ENCODE assay signal across 16 mouse cellular contexts in genomic region chr14:97557888-97558287, GRCm38 (mm10).
DNase-seq lines count a peak whose midpoint lies in the region; ATAC-seq and TF ChIP-seq lines count a peak whose summit lies in the region.
"Had no signal": no experiment of that assay in that cellular context is flagged by ENCODE, and none has a peak within 500 bp of the region (broad histone marks: within the 10 kb centered on the region; RNA-seq: fewer than 3 reads in every experiment).

No protein-coding gene starts in this region.

- peaks cover 2% of the 10 kb centered on the region for H3K4me1 ChIP-seq in heart, adult 2 months (ENCODE audit: control insufficient read depth, insufficient read depth, low read length)
- no peaks in the 10 kb centered on the region for H3K4me1 ChIP-seq in heart, embryonic 12.5 days (replicated peaks)
- H3K4me1 ChIP-seq in stomach, postnatal 0 days (replicated peaks; ENCODE audit: control insufficient read depth, insufficient read depth), result no peaks in the 10 kb centered on the region
- H3K4me1 ChIP-seq: embryonic facial prominence, embryonic 13.5 days; heart, embryonic 15.5 days had no signal

- no peaks in the 10 kb centered on the region for H3K27me3 ChIP-seq in heart, adult 2 months (ENCODE audit: control insufficient read depth, insufficient read depth, low read length)
- no peaks in the 10 kb centered on the region for H3K27me3 ChIP-seq in heart, embryonic 12.5 days (replicated peaks)
- no peaks in the 10 kb centered on the region for H3K27me3 ChIP-seq in stomach, postnatal 0 days (ENCODE audit: control insufficient read depth, insufficient read depth, low read length)
- H3K27me3 ChIP-seq: embryonic facial prominence, embryonic 13.5 days; heart, embryonic 15.5 days; midbrain, embryonic 12.5 days had no signal

- H3K79me2 ChIP-seq in heart, adult 2 months (replicated peaks; ENCODE audit: control insufficient read depth, insufficient read depth, low read length), result no peaks in the 10 kb centered on the region

- H3K9me3 ChIP-seq in heart, embryonic 12.5 days (replicated peaks), result no peaks in the 10 kb centered on the region
- no peaks in the 10 kb centered on the region for H3K9me3 ChIP-seq in stomach, postnatal 0 days (ENCODE audit: control insufficient read depth, low read length)
- H3K9me3 ChIP-seq: embryonic facial prominence, embryonic 13.5 days; heart, embryonic 15.5 days; midbrain, embryonic 12.5 days had no signal

- no peak for TF ChIP-seq POLR2A in heart, adult 2 months (IDR thresholded peaks at IDR 0.05; ENCODE audit: insufficient read depth, low read depth, low read length)

- no peak for TF ChIP-seq EP300 in heart, adult 2 months (IDR thresholded peaks at IDR 0.05; ENCODE audit: insufficient read depth, low read depth, low read length)
- TF ChIP-seq EP300 in stomach, postnatal 0 days (optimal IDR thresholded peaks at IDR 0.05), result no peak

- ATAC-seq in heart, embryonic 12.5 days (ENCODE audit: insufficient number of reproducible peaks, low FRiP score), result no peak
- ATAC-seq in stomach, postnatal 0 days (ENCODE audit: low FRiP score, low TSS enrichment), result no peak
- ATAC-seq in cerebellum, adult (ENCODE audit: insufficient number of reproducible peaks, low FRiP score, low TSS enrichment), result no peak

- H3K36me3 ChIP-seq in heart, adult 2 months (ENCODE audit: control insufficient read depth, insufficient read depth, low read length), result peaks cover 2% of the 10 kb centered on the region; the same call in 1 of the 2 replicates
- no peaks in the 10 kb centered on the region for H3K36me3 ChIP-seq in heart, embryonic 12.5 days
- H3K36me3 ChIP-seq in stomach, postnatal 0 days (ENCODE audit: control insufficient read depth, insufficient read depth, low read length), result no peaks in the 10 kb centered on the region
- H3K36me3 ChIP-seq: embryonic facial prominence, embryonic 13.5 days; heart, embryonic 15.5 days; midbrain, embryonic 12.5 days had no signal

- intact Hi-C loops in heart, adult 2 months (cut with DNase I), result loop anchor here (2.0 to 5.0 kb wide), 2 partner anchors 31 to 226 kb away; no protein-coding TSS in a partner anchor

- H3K4me2 ChIP-seq in heart, embryonic 12.5 days, result no peak overlapping the region
- no peak overlapping the region for H3K4me2 ChIP-seq in stomach, postnatal 0 days (replicated peaks; ENCODE audit: low read depth)
- H3K4me2 ChIP-seq: embryonic facial prominence, embryonic 13.5 days; heart, embryonic 15.5 days; hindbrain, embryonic 14.5 days; liver, embryonic 11.5 days; midbrain, embryonic 12.5 days had no signal

- H3K9ac ChIP-seq in heart, adult 2 months (ENCODE audit: low read depth, low read length), result no peak overlapping the region
- H3K9ac ChIP-seq in heart, embryonic 12.5 days, result no peak overlapping the region
- no peak overlapping the region for H3K9ac ChIP-seq in stomach, postnatal 0 days (ENCODE audit: low read length)
- H3K9ac ChIP-seq: embryonic facial prominence, embryonic 13.5 days; heart, embryonic 15.5 days; hindbrain, embryonic 14.5 days; midbrain, embryonic 12.5 days had no signal

- peak overlapping the region; percentile 76; the same call in 1 of the 2 replicates for H3K27ac ChIP-seq in heart, adult 2 months
- H3K27ac ChIP-seq in heart, embryonic 12.5 days (ENCODE audit: poor library complexity, severe bottlenecking), result no peak overlapping the region
- no peak overlapping the region for H3K27ac ChIP-seq in stomach, postnatal 0 days (replicated peaks)
- H3K27ac ChIP-seq: embryonic facial prominence, embryonic 13.5 days; heart, embryonic 15.5 days; hindbrain, embryonic 14.5 days; midbrain, embryonic 12.5 days had no signal

- DNase-seq in heart, adult 2 months, result no peak
- DNase-seq in kidney, postnatal 10 days, result peak; percentile 13
- no peak for DNase-seq in kidney, adult 11 months
- peak; percentile 4 to 14 for DNase-seq in right cerebral cortex, adult 2 months (ENCODE audit: low spot score in 2 of 2)
- DNase-seq in right cerebral cortex, postnatal 4 days, result no peak
- no peak for DNase-seq in stomach, postnatal 0 days (ENCODE audit: low spot score)
- DNase-seq: cerebellum, postnatal 36 days; lung, postnatal 4 days; thymus, adult 2 months had no signal

- no peak overlapping the region for H3K4me3 ChIP-seq in heart, adult 2 months
- H3K4me3 ChIP-seq in heart, embryonic 12.5 days, result no peak overlapping the region
- H3K4me3 ChIP-seq in stomach, postnatal 0 days (ENCODE audit: low read depth, low read length), result no peak overlapping the region
- H3K4me3 ChIP-seq: embryonic facial prominence, embryonic 13.5 days; heart, embryonic 15.5 days; midbrain, embryonic 12.5 days had no signal

- peak; percentile 66 for TF ChIP-seq CTCF in heart, adult 2 months (IDR thresholded peaks at IDR 0.05)
- peak; percentile 48 for TF ChIP-seq CTCF in stomach, postnatal 0 days (IDR thresholded peaks at IDR 0.05; ENCODE audit: low read depth)

- 100% methylated on average over 1 of the region's 1 CpGs for WGBS in heart, adult 2 months
- WGBS in heart, embryonic 12.5 days, result 84% methylated on average over 1 of the region's 1 CpGs
- 81% methylated on average over 1 of the region's 1 CpGs for WGBS in stomach, postnatal 0 days

Comparison
In these comparisons a context has a peak if more than half of its experiments do, and no peak if none do; other contexts are left out.
1. DNase-seq: peak in kidney, postnatal 10 days (single experiment) and right cerebral cortex, adult 2 months (2 of 2); none in heart, adult 2 months (0 of 2), kidney, adult 11 months (single experiment), right cerebral cortex, postnatal 4 days (single experiment) and stomach, postnatal 0 days (single experiment).